Mouse (Mus musculus) lung, embryonic 15.5 days (tissue): ENCODE measurements around the gene Esrra. TPM values are rescaled to one million over a fixed set of nuclear protein-coding genes. Genes with fewer than 3 reads are reported as not detected.

Experiments used
- ATAC-seq: fragments of 200-750 bp; cut with Nextera tagmentation; 2 replicates; pipeline ENCODE4 v1.8.0; 2017; ENCODE audit warnings: moderate number of reproducible peaks, borderline replicate concordance; ENCODE audit not compliant: low FRiP score, low TSS enrichment; ENCODE audit errors: extremely low read depth
- H3K27ac ChIP-seq: fragments of 300-500 bp; sonication (generic); 2 replicates; pipeline ENCODE4 v1.5.1; 2015; ENCODE audit warnings: moderate library complexity, mild to moderate bottlenecking, inconsistent platforms
- H3K27me3 ChIP-seq: fragments of 300-500 bp; sonication (generic); 2 replicates; pipeline ENCODE4 v1.6.1; 2015; ENCODE audit warnings: inconsistent platforms
- H3K36me3 ChIP-seq: fragments of 300-500 bp; sonication (generic); 2 replicates; pipeline ENCODE4 v1.6.1; 2015; ENCODE audit warnings: inconsistent platforms
- H3K4me1 ChIP-seq: fragments of 300-500 bp; sonication (generic); 2 replicates; pipeline ENCODE4 v1.6.1; 2015; ENCODE audit warnings: inconsistent platforms
- H3K4me2 ChIP-seq: fragments of 300-500 bp; sonication (generic); 2 replicates; pipeline ENCODE4 v1.6.1; 2015; ENCODE audit warnings: inconsistent platforms, mild to moderate bottlenecking, moderate library complexity
- H3K4me3 ChIP-seq: fragments of 300-500 bp; sonication (generic); 2 replicates; pipeline ENCODE4 v1.5.1; 2015; ENCODE audit warnings: mild to moderate bottlenecking, inconsistent platforms
- H3K9ac ChIP-seq: fragments of 300-500 bp; sonication (generic); 2 replicates; pipeline ENCODE4 v1.6.1; 2015; ENCODE audit warnings: inconsistent platforms
- H3K9me3 ChIP-seq: fragments of 300-500 bp; sonication (generic); 2 replicates; pipeline ENCODE4 v1.6.1; 2016; ENCODE audit warnings: inconsistent platforms
- WGBS: fragments of 180-500 bp; shearing (Covaris S2); methylation state at CpG from one replicate; pipeline ENCODE4 v1.1.7; 2015; 5-methylcytosine and 5-hydroxymethylcytosine counted together
- polyA plus RNA-seq: library from polyadenylated mRNA; unstranded; fragments of >200 nt; fragmentation: Nextera tagmentation; extraction: Ambion mirVana; gene quantifications from 2 replicates; pipeline ENCODE4 v1.2.1, GENCODE M21; 2015

Esrra gene
- polyA plus RNA-seq, 1 experiment from 2014 or later: 9.3 TPM

GRCm38 (mm10) chr19:6951381-6951968 lies 29.9 kb upstream of the Esrra start:
- no peaks in the 10 kb centered on the region for H3K9me3 ChIP-seq
- H3K4me2 ChIP-seq: peak overlapping the region; percentile 79
- ATAC-seq: peak; percentile 76
- H3K27me3 ChIP-seq: no peaks in the 10 kb centered on the region
- H3K4me3 ChIP-seq: peak overlapping the region; percentile 65
- H3K9ac ChIP-seq: peak overlapping the region; percentile 68
- peak overlapping the region; percentile 98 for H3K27ac ChIP-seq
- H3K36me3 ChIP-seq: peaks cover 26% of the 10 kb centered on the region
- peaks cover 30% of the 10 kb centered on the region for H3K4me1 ChIP-seq
- WGBS: 0% methylated on average over 35 of the region's 35 CpGs

GRCm38 (mm10) chr19:6950613-6951153 lies 29.1 kb upstream of the Esrra start:
- H3K36me3 ChIP-seq: peaks cover 22% of the 10 kb centered on the region
- H3K9me3 ChIP-seq: no peaks in the 10 kb centered on the region
- under 1% methylated on average over 28 of the region's 28 CpGs for WGBS
- H3K9ac ChIP-seq: peak overlapping the region; percentile 68
- H3K4me1 ChIP-seq: peaks cover 30% of the 10 kb centered on the region
- peak overlapping the region; percentile 65 for H3K4me3 ChIP-seq
- peak overlapping the region; percentile 79 for H3K4me2 ChIP-seq
- H3K27ac ChIP-seq: peak overlapping the region; percentile 98
- no peaks in the 10 kb centered on the region for H3K27me3 ChIP-seq
- peak; percentile 31; the same call in 1 of the 2 replicates for ATAC-seq

- no peaks in the 10 kb centered on the region for H3K9me3 ChIP-seq
- H3K4me2 ChIP-seq: peak overlapping the region; percentile 79
- peak overlapping the region; percentile 68 for H3K9ac ChIP-seq
- no peak for ATAC-seq
- peaks cover 15% of the 10 kb centered on the region for H3K36me3 ChIP-seq
- H3K27ac ChIP-seq: no peak overlapping the region
- 51% methylated on average over 5 of the region's 5 CpGs for WGBS
- peak overlapping the region; percentile 65 for H3K4me3 ChIP-seq
- H3K4me1 ChIP-seq: peaks cover 30% of the 10 kb centered on the region
- H3K27me3 ChIP-seq: no peaks in the 10 kb centered on the region
Measured at GRCm38 (mm10) chr19:6949951-6950350, 28.3 kb upstream of the Esrra start.

GRCm38 (mm10) chr19:6949532-6949931 lies 27.9 kb upstream of the Esrra start:
- ATAC-seq: no peak
- peak overlapping the region; percentile 65; the same call in 1 of the 2 replicates for H3K4me3 ChIP-seq
- H3K27ac ChIP-seq: no peak overlapping the region
- 84% methylated on average over 5 of the region's 5 CpGs for WGBS
- no peak overlapping the region for H3K4me2 ChIP-seq
- H3K27me3 ChIP-seq: no peaks in the 10 kb centered on the region
- no peaks in the 10 kb centered on the region for H3K9me3 ChIP-seq
- peaks cover 11% of the 10 kb centered on the region for H3K36me3 ChIP-seq
- no peak overlapping the region; the same call in 1 of the 2 replicates for H3K9ac ChIP-seq
- peaks cover 30% of the 10 kb centered on the region for H3K4me1 ChIP-seq

GRCm38 (mm10) chr19:6948186-6948585 lies 26.6 kb upstream of the Esrra start:
- Histone ChIP-seq H3K27me3 (no peaks in the 10 kb centered on the region), H3K36me3 (peaks cover 3% of the 10 kb centered on the region; the same call in 1 of the 2 replicates), H3K4me3 (no peak overlapping the region), H3K4me2 (no peak overlapping the region), H3K27ac (no peak overlapping the region), H3K9me3 (no peaks in the 10 kb centered on the region), H3K9ac (no peak overlapping the region), H3K4me1 (peaks cover 26% of the 10 kb centered on the region)
- ATAC-seq: no peak
- WGBS: 76% methylated on average over 4 of the region's 4 CpGs

- Histone ChIP-seq H3K36me3 (peaks cover 3% of the 10 kb centered on the region; the same call in 1 of the 2 replicates), H3K9me3 (no peaks in the 10 kb centered on the region), H3K4me2 (no peak overlapping the region), H3K27me3 (no peaks in the 10 kb centered on the region), H3K4me3 (no peak overlapping the region), H3K27ac (no peak overlapping the region), H3K4me1 (peaks cover 26% of the 10 kb centered on the region), H3K9ac (no peak overlapping the region)
- ATAC-seq: no peak
- 56% methylated on average over 4 of the region's 4 CpGs for WGBS
Measured at GRCm38 (mm10) chr19:6947742-6948141, 26.1 kb upstream of the Esrra start.

GRCm38 (mm10) chr19:6943709-6944108 lies 22.1 kb upstream of the Esrra start:
- no peaks in the 10 kb centered on the region for H3K9me3 ChIP-seq
- WGBS: 92% methylated on average over 6 of the region's 6 CpGs
- H3K9ac ChIP-seq: no peak overlapping the region
- H3K4me3 ChIP-seq: no peak overlapping the region
- H3K27me3 ChIP-seq: no peaks in the 10 kb centered on the region
- H3K27ac ChIP-seq: no peak overlapping the region
- H3K36me3 ChIP-seq: peaks cover 3% of the 10 kb centered on the region; the same call in 1 of the 2 replicates
- no peak for ATAC-seq
- peaks cover 24% of the 10 kb centered on the region for H3K4me1 ChIP-seq
- no peak overlapping the region for H3K4me2 ChIP-seq

GRCm38 (mm10) chr19:6942764-6943163 lies 21.2 kb upstream of the Esrra start:
- H3K4me1 ChIP-seq: peaks cover 24% of the 10 kb centered on the region
- peak overlapping the region; percentile 75 for H3K4me3 ChIP-seq
- peak overlapping the region; percentile 91 for H3K9ac ChIP-seq
- peaks cover 3% of the 10 kb centered on the region; the same call in 1 of the 2 replicates for H3K36me3 ChIP-seq
- no peaks in the 10 kb centered on the region for H3K9me3 ChIP-seq
- peak overlapping the region; percentile 98 for H3K4me2 ChIP-seq
- peak overlapping the region; percentile 94 for H3K27ac ChIP-seq
- 25% methylated on average over 5 of the region's 5 CpGs for WGBS
- ATAC-seq: peak; percentile 1; the same call in 1 of the 2 replicates
- no peaks in the 10 kb centered on the region for H3K27me3 ChIP-seq

GRCm38 (mm10) chr19:6942249-6942691 lies 20.7 kb upstream of the Esrra start, which contains the start of gene Gpr137:
Gene Gpr137 (minus strand): TSS chr19:6942480.
- Histone ChIP-seq H3K27me3 (no peaks in the 10 kb centered on the region), H3K4me1 (peaks cover 24% of the 10 kb centered on the region), H3K4me3 (peak within 1 kb of the TSS; percentile 75), H3K9ac (peak within 1 kb of the TSS; percentile 91), H3K9me3 (no peaks in the 10 kb centered on the region), H3K36me3 (peaks cover 3% of the 10 kb centered on the region; the same call in 1 of the 2 replicates), H3K4me2 (peak within 1 kb of the TSS; percentile 98), H3K27ac (peak within 1 kb of the TSS; percentile 94)
- WGBS: under 1% methylated on average over 27 of the region's 27 CpGs
- ATAC-seq: peak; percentile 90

GRCm38 (mm10) chr19:6941372-6942248 lies 20.0 kb upstream of the Esrra start, which contains the start of gene Bad:
Gene Bad (plus strand): TSS chr19:6941861.
- H3K9ac ChIP-seq: peak within 1 kb of the TSS; percentile 91
- ATAC-seq: peak; percentile 87
- H3K4me3 ChIP-seq: peak within 1 kb of the TSS; percentile 75
- H3K27me3 ChIP-seq: no peaks in the 10 kb centered on the region; the same call in 1 of the 2 replicates
- under 1% methylated on average over 83 of the region's 83 CpGs for WGBS
- H3K4me2 ChIP-seq: peak within 1 kb of the TSS; percentile 98
- peak within 1 kb of the TSS; percentile 94 for H3K27ac ChIP-seq
- peaks cover 24% of the 10 kb centered on the region for H3K4me1 ChIP-seq
- no peaks in the 10 kb centered on the region for H3K9me3 ChIP-seq
- peaks cover under 1% of the 10 kb centered on the region; the same call in 1 of the 2 replicates for H3K36me3 ChIP-seq
